Mouse (Mus musculus) common myeloid progenitor, adult 5-6 weeks (primary cell): ENCODE measurements at regions not wholly inside any gene's neighbourhood (a gene's known extent, or its start where the extent isn't known, plus 50 kb on each side); places are given as distances from the start of the nearest gene placed in this dataset.
A peak's percentile ranks its signal among the peaks of the same experiment; 100 is the strongest.

ENCODE experiments used
- ATAC-seq: replicated peaks from 2 replicates; pipeline ENCODE4 v1.8.0; 2016; ENCODE audit warnings: low read depth, mild to moderate bottlenecking, moderate TSS enrichment, inconsistent platforms; ENCODE audit not compliant: poor library complexity, severe bottlenecking

DNA sequence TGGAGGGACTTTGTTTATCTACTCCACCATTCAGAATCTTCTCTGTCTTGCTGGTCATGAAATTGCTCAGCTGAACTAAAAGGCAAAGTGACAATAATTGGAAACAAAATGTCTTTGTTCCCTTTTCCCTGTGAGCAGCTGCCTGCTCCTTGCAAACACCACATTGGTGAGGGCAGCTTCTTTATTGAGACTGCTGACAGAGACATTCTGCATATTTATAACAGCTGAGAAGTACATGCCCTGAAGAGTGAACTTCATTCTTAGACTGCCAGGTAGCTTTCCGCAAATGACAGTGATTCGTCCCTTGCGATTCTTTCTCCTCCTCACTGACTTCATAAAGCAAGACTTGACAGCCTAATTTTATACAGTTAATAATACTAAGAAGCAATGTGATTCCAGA is 237.0 kb downstream of the Cps1 start:
- no peak for ATAC-seq

- no peak for ATAC-seq
These were observed 243.2 kb downstream of the Cps1 start for GRCm38 (mm10) chr1:67366038-67366437.

DNA sequence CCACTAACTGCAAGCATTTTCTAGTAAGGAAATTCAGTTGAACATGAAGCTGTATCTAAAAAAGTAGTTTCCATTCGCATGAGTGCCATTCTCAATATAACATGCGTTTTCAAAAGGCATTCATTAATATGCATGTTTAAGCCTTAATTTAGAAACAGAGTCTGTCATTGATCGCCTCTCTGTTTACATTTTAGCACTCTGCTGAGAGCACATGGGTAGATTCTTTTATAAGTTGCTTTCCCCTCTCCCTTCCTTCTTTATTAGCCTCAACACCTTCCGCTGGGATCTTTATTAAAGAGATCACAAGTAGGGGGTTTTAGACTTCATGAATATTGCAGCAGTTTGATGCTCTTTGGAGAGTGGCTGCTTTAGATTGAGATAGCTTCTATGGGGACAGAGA is 243.7 kb downstream of the Cps1 start:
- ATAC-seq: no peak

- ATAC-seq: no peak
These were observed 259.5 kb downstream of the Cps1 start for GRCm38 (mm10) chr1:67382366-67382765.

- no peak for ATAC-seq
These were observed 262.6 kb downstream of the Cps1 start for GRCm38 (mm10) chr1:67385377-67385776.

- no peak for ATAC-seq
These were observed 264.1 kb downstream of the Cps1 start for GRCm38 (mm10) chr1:67386877-67387276.

- peak; percentile 72 for ATAC-seq
These were observed 275.1 kb downstream of the Cps1 start for GRCm38 (mm10) chr1:67397757-67398446.

- no peak for ATAC-seq
These were observed 286.7 kb downstream of the Cps1 start for GRCm38 (mm10) chr1:67409531-67409930.

- ATAC-seq: no peak
These were observed 294.4 kb downstream of the Cps1 start for GRCm38 (mm10) chr1:67417196-67417595.

DNA sequence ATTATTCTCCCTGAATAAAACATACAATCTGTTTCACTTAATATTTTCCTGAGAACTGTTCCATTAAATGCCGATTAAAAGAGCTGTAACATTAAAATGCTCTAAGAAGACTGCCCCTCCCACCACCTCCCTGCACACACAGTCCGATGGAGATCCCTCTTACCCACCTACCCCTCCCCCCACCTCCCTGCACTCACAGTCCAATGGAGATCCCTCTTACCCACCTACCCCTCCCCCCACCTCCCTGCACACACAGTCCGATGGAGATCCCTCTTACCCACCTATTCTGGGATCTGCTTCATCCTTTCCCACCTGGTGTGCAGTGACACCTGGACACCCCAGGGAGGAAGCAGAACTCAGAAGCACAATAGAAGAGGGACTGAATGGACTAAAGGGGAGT is 305.6 kb downstream of the Cps1 start:
- no peak for ATAC-seq

DNA sequence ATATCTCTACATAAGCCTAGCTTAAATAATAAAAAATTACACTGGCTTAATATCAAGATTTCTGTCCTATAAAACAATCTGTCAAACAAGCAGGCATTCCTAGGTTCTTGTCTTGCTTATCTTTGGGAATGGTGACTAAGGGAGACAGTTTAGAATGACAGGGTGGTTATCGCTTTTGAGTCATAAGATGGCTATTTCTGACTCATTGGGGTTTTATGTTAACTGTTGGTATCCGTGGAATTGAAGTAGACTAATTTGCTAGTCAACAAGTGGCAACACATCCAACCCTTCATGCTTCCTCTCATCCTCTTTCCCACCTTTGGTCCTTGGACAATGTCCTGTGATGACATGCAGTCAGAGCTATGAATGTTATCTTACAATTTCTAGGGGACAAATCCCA is 328.0 kb downstream of the Cps1 start:
- no peak for ATAC-seq

DNA sequence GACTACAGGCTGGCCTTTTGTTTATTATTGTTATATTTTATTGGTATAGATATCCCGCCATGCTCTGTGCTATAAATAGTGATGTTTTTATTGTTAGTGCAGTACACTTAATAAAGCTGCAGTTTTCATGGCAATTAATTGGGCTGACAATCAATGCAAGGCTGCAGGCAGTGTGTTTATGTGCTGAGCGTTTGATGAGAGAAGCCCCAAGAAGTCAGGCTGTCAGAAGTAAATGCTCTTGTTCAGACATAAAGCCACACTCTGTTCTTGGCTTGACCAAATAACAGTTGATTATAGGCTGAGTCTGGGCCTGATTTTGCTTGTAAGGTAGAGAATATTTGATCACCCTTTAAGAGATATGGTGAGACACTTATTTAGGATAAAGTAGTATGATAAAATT is 341.4 kb downstream of the Cps1 start:
- no peak for ATAC-seq

- ATAC-seq: no peak
These were observed 342.7 kb downstream of the Cps1 start for GRCm38 (mm10) chr1:67465527-67465926.

GRCm38 (mm10) chr1:67477006-67477405 is 354.2 kb downstream of the Cps1 start:
- ATAC-seq: no peak

- no peak for ATAC-seq
These were observed 355.1 kb downstream of the Cps1 start for GRCm38 (mm10) chr1:67477966-67478365.

- ATAC-seq: no peak
These were observed 359.1 kb downstream of the Cps1 start for GRCm38 (mm10) chr1:67481974-67482373.

DNA sequence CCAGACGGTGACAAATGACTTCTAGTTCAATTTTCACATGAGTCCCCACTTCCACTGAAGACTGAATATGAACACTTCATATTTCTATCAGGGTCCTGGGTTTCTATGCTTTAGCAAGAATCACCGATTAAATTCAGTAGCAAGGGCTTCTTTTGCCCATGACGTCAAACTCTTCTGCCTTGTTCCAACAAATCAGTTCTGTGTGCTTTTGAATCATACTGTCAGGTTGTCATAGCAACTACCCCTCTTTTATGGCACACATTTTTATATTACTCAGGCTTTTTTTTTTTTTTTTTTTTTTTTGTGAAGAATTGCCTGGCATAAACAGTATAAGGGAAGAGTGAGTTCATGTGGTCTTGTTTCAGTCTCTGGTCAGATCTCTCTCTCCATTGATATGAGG is 381.3 kb downstream of the Cps1 start:
- no peak for ATAC-seq

DNA sequence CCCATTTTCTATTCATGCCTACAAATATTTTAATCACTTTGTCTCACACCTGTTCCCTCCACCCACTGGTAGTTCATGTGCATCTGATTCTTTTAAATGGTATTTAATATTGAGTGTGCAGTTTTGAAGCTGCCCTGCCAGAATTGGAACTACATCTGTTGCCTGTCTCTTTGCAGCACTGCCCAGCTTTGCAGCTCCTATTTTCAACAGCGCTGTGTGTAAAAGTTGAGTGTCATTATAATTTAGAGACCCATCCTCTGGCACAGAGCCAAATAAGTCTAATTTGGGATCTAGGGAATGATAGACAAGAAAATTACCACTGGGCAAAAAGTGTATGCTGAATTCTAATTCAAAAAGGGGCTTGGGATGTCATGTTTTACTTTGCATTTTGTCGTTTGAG is 382.9 kb downstream of the Cps1 start:
- ATAC-seq: no peak

DNA sequence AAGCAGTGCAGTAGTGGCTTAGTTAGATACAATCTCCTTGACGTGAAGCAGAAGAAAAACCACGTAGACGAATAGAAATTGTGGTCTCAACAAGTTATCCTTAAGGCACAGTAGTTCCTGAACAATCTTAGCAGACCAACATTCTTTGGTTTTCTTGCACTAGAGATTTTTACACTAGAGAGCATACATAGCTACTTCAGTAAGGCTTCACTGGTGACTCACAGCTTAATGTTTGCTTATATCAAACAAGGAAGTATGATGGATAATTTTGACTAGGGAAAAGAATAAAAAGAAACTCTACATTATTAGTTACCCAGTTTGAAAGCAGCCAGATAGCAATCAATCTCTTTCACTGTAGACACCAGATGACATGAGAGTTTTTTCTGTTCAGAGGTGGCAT is 395.5 kb downstream of the Cps1 start:
- ATAC-seq: no peak

- ATAC-seq: no peak
These were observed 435.9 kb downstream of the Cps1 start for GRCm38 (mm10) chr1:67558728-67559127.

GRCm38 (mm10) chr1:67559179-67559578 is 436.4 kb downstream of the Cps1 start:
- ATAC-seq: no peak

DNA sequence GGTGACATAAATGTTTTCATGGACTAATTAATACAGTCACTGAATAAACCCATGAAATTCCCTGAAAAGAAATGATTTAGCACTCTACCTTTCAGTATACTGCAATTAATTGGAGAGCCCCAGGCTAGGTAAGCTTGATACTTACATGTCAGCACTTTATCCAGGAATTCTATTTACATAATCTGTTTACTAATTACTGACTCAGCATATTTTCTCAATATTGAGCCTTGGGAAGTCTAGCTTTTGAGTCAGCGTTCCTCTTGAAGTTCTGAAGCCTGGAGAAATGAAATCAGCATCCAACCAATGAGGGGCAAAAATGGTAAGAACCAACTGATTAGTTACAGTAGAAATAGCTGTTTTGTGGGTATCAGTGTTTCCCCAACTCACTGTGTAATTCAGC is 448.8 kb downstream of the Cps1 start:
- ATAC-seq: no peak

DNA sequence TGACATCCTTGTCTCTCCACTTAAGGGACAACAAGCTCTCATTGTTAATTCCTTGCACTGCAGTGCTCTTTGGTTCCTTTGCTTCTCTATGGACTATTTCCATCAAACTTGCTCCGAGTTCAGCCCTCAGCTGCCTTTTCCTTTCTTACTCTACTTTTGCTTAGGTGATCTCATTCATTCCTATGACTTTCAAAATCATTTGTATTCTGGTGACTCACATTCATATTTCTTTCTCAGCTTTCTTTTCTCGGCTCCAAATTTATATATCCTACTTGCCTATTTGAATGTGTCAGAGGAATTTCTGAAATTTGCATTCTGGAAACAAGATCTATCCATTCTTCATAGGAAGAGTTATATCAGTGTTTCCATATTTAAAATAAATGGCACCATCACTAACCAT is 456.9 kb downstream of the Cps1 start:
- no peak for ATAC-seq
